Mouse (Mus musculus): ENCODE measurements around the gene Macrod2.

DNA sequence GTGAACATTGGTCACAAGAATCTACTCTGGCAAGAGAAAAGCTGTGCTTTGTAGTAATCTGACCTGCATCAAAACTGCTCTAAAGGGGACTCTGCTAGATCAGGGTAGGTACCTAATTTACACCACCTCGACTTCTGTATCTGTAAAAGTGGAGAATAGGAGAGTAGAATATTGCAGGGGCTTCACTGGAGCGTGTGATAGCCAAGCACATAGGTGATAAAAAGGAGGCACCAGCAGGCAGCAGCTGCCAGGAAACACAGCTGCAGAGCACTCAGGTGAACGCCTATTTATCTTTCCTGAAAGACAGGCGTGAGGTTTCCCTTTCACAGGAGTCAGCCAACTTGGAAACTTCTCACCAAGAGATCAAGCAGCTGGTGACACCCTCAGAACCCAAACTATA, 1855.3 kb downstream of the Macrod2 start:
- no peak for TF ChIP-seq CTCF (IDR thresholded peaks at IDR 0.05)
- no peak for TF ChIP-seq EP300 (IDR thresholded peaks at IDR 0.05)

All from lung, postnatal 0 days (tissue).